Mouse (Mus musculus) inflammation-experienced regulatory T-cells, adult 6 months (primary cell): ENCODE measurements around the gene Stx16. TPM values are rescaled to one million over a fixed set of nuclear protein-coding genes. Genes with fewer than 3 reads are reported as not detected.

ENCODE experiments used
- ATAC-seq: one replicate; pipeline ENCODE4 v1.8.0; 2017
- polyA plus RNA-seq, 3 experiments: library from polyadenylated mRNA; unstranded; fragments of 100-300 nt; shearing (Covaris generic); gene quantifications; one replicate each; pipeline ENCODE4 v1.2.1; 2017

Gene Stx16
- polyA plus RNA-seq, result 10 to 100 TPM; 11.3 to 22.3 (median 19.4) TPM

- peak; percentile 74 for ATAC-seq
These were observed at the start of gene Stx16 for GRCm38 (mm10) chr2:174075673-174076432. Stx16 (plus strand) TSS chr2:174076308.

- ATAC-seq, result no peak
These were observed 49.7 kb upstream of the Stx16 start for GRCm38 (mm10) chr2:174026406-174026805.

GRCm38 (mm10) chr2:174033257-174033800, 42.8 kb upstream of the Stx16 start:
- ATAC-seq, result no peak

GRCm38 (mm10) chr2:174047656-174048055, 28.5 kb upstream of the Stx16 start:
- ATAC-seq, result no peak

GRCm38 (mm10) chr2:174049481-174050338, 26.4 kb upstream of the Stx16 start:
- ATAC-seq, result no peak

GRCm38 (mm10) chr2:174050339-174050685, 25.8 kb upstream of the Stx16 start:
- no peak for ATAC-seq

- no peak for ATAC-seq
These were observed 25.0 kb upstream of the Stx16 start for GRCm38 (mm10) chr2:174051081-174051481.

GRCm38 (mm10) chr2:174054496-174054895, 21.6 kb upstream of the Stx16 start:
- no peak for ATAC-seq

GRCm38 (mm10) chr2:174057730-174058129, 18.4 kb upstream of the Stx16 start:
- no peak for ATAC-seq

GRCm38 (mm10) chr2:174058316-174058939, 17.7 kb upstream of the Stx16 start:
- no peak for ATAC-seq

GRCm38 (mm10) chr2:174059591-174060385, 16.3 kb upstream of the Stx16 start:
- no peak for ATAC-seq

- no peak for ATAC-seq
These were observed 14.9 kb upstream of the Stx16 start for GRCm38 (mm10) chr2:174061219-174061618.

- no peak for ATAC-seq
These were observed 13.0 kb upstream of the Stx16 start for GRCm38 (mm10) chr2:174063074-174063473.

GRCm38 (mm10) chr2:174063527-174064211, 12.4 kb upstream of the Stx16 start:
- ATAC-seq, result no peak

GRCm38 (mm10) chr2:174067793-174068419, 8.2 kb upstream of the Stx16 start:
- ATAC-seq, result no peak

GRCm38 (mm10) chr2:174069532-174070049, 6.5 kb upstream of the Stx16 start:
- peak; percentile 64 for ATAC-seq

- no peak for ATAC-seq
These were observed 4.7 kb upstream of the Stx16 start for GRCm38 (mm10) chr2:174071406-174071805.

GRCm38 (mm10) chr2:174073156-174073790, 2.8 kb upstream of the Stx16 start:
- no peak for ATAC-seq

- no peak for ATAC-seq
These were observed 1.5 kb upstream of the Stx16 start for GRCm38 (mm10) chr2:174074621-174075020.

- ATAC-seq, result no peak
These were observed 987 bp upstream of the Stx16 start for GRCm38 (mm10) chr2:174075072-174075570.
